Mouse (Mus musculus) embryonic facial prominence, embryonic 14.5 days (tissue): Measurements from ENCODE around the gene Ngef. TPM values are rescaled to one million over a fixed set of nuclear protein-coding genes. Genes with fewer than 3 reads are reported as not detected.

Source experiments
- ATAC-seq: fragments of 200-750 bp; cut with Nextera tagmentation; 2 replicates; pipeline ENCODE4 v1.8.0; 2017; ENCODE audit warnings: low read depth, moderate number of reproducible peaks, moderate TSS enrichment
- DNase-seq: peaks from one replicate; pipeline ENCODE4 v3.0.0-alpha.2; 2015; ENCODE audit warnings: low spot score
- H3K27ac ChIP-seq: fragments of 300-500 bp; sonication (generic); replicated peaks from 2 replicates; pipeline ENCODE4 v1.5.1; 2014; ENCODE audit warnings: low read depth, mild to moderate bottlenecking, low read length, moderate library complexity
- H3K27me3 ChIP-seq: fragments of 300-500 bp; sonication (generic); replicated peaks from 2 replicates; pipeline ENCODE4 v1.6.1; 2014; ENCODE audit warnings: low read length; ENCODE audit not compliant: control insufficient read depth, insufficient read depth
- H3K36me3 ChIP-seq: fragments of 300-500 bp; sonication (generic); 2 replicates; pipeline ENCODE4 v1.6.1; 2014; ENCODE audit warnings: low read length, mixed read lengths; ENCODE audit not compliant: control insufficient read depth, insufficient read depth
- H3K4me1 ChIP-seq: fragments of 300-500 bp; sonication (generic); 2 replicates; pipeline ENCODE4 v1.6.1; 2014; ENCODE audit warnings: antibody characterized with exemption, low read length; ENCODE audit not compliant: control insufficient read depth, insufficient read depth
- H3K4me2 ChIP-seq: fragments of 300-500 bp; sonication (generic); 2 replicates; pipeline ENCODE4 v1.6.1; 2014; ENCODE audit warnings: low read depth, mild to moderate bottlenecking, low read length, moderate library complexity, mixed read lengths
- H3K4me3 ChIP-seq: fragments of 300-500 bp; sonication (generic); 2 replicates; pipeline ENCODE4 v1.5.1; 2014; ENCODE audit warnings: low read depth, mild to moderate bottlenecking, low read length
- H3K9ac ChIP-seq: fragments of 300-500 bp; sonication (generic); 2 replicates; pipeline ENCODE4 v1.6.1; 2014; ENCODE audit warnings: low read depth, mild to moderate bottlenecking, low read length, moderate library complexity, mixed read lengths
- H3K9me3 ChIP-seq: fragments of 300-500 bp; sonication (generic); 2 replicates; pipeline ENCODE4 v1.6.1; 2016; ENCODE audit warnings: low read length; ENCODE audit not compliant: control insufficient read depth
- WGBS: fragments of 180-500 bp; shearing (Covaris S2); extraction: QIAGEN DNeasy Blood & Tissue Kit; methylation state at CpG from one replicate; pipeline ENCODE4 v1.1.7; 2014; 5-methylcytosine and 5-hydroxymethylcytosine counted together
- polyA plus RNA-seq: library from polyadenylated mRNA; unstranded; fragments of >200 nt; fragmentation: Nextera tagmentation; extraction: Ambion mirVana; gene quantifications from 2 replicates; pipeline ENCODE4 v1.2.1, GENCODE M21; 2014

Ngef gene
- polyA plus RNA-seq, 1 experiment from 2014 or later = 2.5 TPM

GRCm38 (mm10) chr1:87605296-87605695 lies 31.6 kb upstream of the Ngef start:
- no peak for ATAC-seq

GRCm38 (mm10) chr1:87603389-87603788 lies 29.7 kb upstream of the Ngef start:
- Histone ChIP-seq H3K27me3 (no peaks in the 10 kb centered on the region), H3K4me2 (no peak overlapping the region), H3K4me3 (no peak overlapping the region), H3K4me1 (no peaks in the 10 kb centered on the region), H3K36me3 (no peaks in the 10 kb centered on the region), H3K9ac (no peak overlapping the region), H3K9me3 (no peaks in the 10 kb centered on the region), H3K27ac (no peak overlapping the region)
- DNase-seq = no peak
- 87% methylated on average over 5 of the region's 5 CpGs for WGBS
- no peak for ATAC-seq

More at GRCm38 (mm10) chr1:87605296-87605695, 31.6 kb upstream of the Ngef start:
- Histone ChIP-seq H3K9me3 (no peaks in the 10 kb centered on the region), H3K4me1 (no peaks in the 10 kb centered on the region), H3K27me3 (no peaks in the 10 kb centered on the region), H3K9ac (no peak overlapping the region), H3K4me2 (no peak overlapping the region), H3K36me3 (no peaks in the 10 kb centered on the region), H3K4me3 (no peak overlapping the region), H3K27ac (no peak overlapping the region)
- no peak for DNase-seq
- 66% methylated on average over 2 of the region's 2 CpGs for WGBS

DNA sequence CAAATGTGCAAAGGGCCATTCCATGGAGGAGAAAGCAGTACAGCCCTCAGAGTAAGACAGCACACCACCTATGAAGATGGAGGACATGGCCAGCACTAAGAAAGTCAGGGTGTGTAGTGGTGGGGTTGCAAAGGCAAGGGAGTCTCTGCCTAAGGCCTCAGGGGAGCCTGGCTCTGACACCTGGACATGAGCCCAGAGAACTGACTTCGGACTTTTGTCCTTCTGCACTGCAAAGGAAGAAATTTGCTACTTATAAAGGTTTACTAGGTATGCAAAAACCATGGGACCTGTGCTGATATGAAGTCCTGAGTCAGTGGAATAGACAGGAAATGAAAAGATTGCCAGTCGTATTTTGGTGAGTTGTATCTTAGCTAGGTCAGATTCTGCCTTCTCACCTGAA lies 28.1 kb upstream of the Ngef start:
- no peaks in the 10 kb centered on the region for H3K27me3 ChIP-seq
- DNase-seq = no peak
- WGBS = 70% methylated on average over 2 of the region's 2 CpGs

GRCm38 (mm10) chr1:87600533-87600932 lies 26.9 kb upstream of the Ngef start:
- H3K27ac ChIP-seq = no peak overlapping the region
- H3K27me3 ChIP-seq = no peaks in the 10 kb centered on the region
- no peak overlapping the region for H3K4me3 ChIP-seq
- no peaks in the 10 kb centered on the region for H3K9me3 ChIP-seq
- H3K4me1 ChIP-seq = no peaks in the 10 kb centered on the region
- H3K4me2 ChIP-seq = no peak overlapping the region
- H3K9ac ChIP-seq = no peak overlapping the region
- H3K36me3 ChIP-seq = no peaks in the 10 kb centered on the region
- 76% methylated on average over 7 of the region's 7 CpGs for WGBS
- ATAC-seq (no peak), DNase-seq (no peak)

More for the DNA sequence above, 28.1 kb upstream of the Ngef start:
- Histone ChIP-seq H3K4me3 (no peak overlapping the region), H3K4me2 (no peak overlapping the region), H3K27ac (no peak overlapping the region), H3K4me1 (no peaks in the 10 kb centered on the region), H3K9ac (no peak overlapping the region), H3K9me3 (no peaks in the 10 kb centered on the region), H3K36me3 (no peaks in the 10 kb centered on the region)
- no peak for ATAC-seq

DNA sequence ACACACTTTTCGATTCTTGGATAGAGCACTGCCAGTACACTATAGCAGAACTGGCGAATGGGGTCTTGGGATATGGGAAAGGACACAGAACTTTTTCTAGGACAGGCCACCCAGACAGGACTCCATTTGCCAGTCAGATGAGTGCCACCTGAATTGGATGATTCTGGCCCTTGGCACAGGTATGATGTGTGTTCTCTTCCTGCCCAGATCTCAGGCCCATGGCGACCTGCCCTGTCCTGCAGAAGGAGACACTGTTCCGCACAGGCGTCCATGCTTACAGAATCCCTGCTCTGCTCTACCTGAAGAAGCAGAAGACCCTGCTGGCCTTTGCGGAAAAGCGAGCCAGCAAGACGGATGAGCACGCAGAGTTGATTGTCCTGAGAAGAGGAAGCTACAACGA lies 21.0 kb upstream of the Ngef start:
- no peak for ATAC-seq
- Histone ChIP-seq H3K27me3 (no peaks in the 10 kb centered on the region), H3K36me3 (no peaks in the 10 kb centered on the region), H3K9me3 (no peaks in the 10 kb centered on the region), H3K27ac (no peak overlapping the region), H3K4me2 (no peak overlapping the region), H3K9ac (no peak overlapping the region), H3K4me1 (no peaks in the 10 kb centered on the region), H3K4me3 (no peak overlapping the region)
- no peak for DNase-seq
- 91% methylated on average over 10 of the region's 10 CpGs for WGBS

GRCm38 (mm10) chr1:87594261-87594660 lies 20.6 kb upstream of the Ngef start:
- ATAC-seq (no peak), DNase-seq (no peak)
- Histone ChIP-seq H3K27ac (no peak overlapping the region), H3K9me3 (no peaks in the 10 kb centered on the region), H3K4me2 (no peak overlapping the region), H3K27me3 (no peaks in the 10 kb centered on the region), H3K4me1 (no peaks in the 10 kb centered on the region), H3K9ac (no peak overlapping the region), H3K4me3 (no peak overlapping the region), H3K36me3 (no peaks in the 10 kb centered on the region)
- WGBS = 69% methylated on average over 3 of the region's 3 CpGs

DNA sequence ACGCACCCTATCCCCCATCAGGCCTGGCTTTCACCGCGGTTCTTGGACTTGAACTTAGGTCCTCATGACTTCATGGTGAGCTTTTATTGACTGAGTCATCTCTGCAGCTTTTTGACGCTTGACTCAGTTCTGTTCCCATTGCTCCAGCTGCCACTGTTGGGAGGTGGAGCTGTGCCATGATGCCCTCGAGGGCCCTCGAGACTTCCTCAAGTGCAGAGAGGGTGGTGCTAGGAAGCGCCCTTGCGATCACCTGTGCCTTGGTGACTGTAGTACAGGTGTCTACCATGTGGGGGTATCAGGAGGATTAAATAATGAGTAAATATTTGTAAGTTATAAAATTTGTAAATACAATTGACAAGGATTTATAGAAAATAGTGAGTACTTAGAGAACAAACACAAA lies 16.3 kb upstream of the Ngef start:
- no peak overlapping the region for H3K4me2 ChIP-seq
- no peaks in the 10 kb centered on the region for H3K36me3 ChIP-seq
- WGBS = 88% methylated on average over 8 of the region's 8 CpGs
- H3K4me3 ChIP-seq = no peak overlapping the region
- ATAC-seq = no peak
- H3K27ac ChIP-seq = no peak overlapping the region
- H3K4me1 ChIP-seq = no peaks in the 10 kb centered on the region
- no peak for DNase-seq
- H3K9ac ChIP-seq = no peak overlapping the region
- no peaks in the 10 kb centered on the region for H3K9me3 ChIP-seq
- H3K27me3 ChIP-seq = no peaks in the 10 kb centered on the region

DNA sequence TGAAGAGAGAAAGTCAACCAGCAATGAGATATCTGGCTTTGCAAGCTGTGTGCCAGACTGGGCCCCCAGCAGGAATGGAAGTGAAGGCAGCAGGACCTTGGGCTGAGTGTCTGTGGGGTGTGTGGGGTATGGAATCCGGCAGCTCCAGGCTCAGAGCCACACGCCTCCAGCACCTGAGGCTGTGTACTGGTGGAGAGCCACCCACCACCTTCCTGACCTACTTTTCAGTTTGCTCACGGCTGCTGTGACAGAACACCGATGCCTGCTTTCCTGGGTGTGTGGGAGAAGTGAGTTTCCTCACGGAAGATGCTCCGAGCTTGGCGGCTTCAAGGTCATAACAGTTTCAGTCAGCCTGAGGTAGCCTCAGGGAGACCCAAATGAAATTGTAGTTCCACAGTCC lies 15.5 kb upstream of the Ngef start:
- Histone ChIP-seq H3K4me1 (no peaks in the 10 kb centered on the region), H3K9ac (no peak overlapping the region), H3K4me2 (no peak overlapping the region), H3K27me3 (no peaks in the 10 kb centered on the region), H3K27ac (no peak overlapping the region), H3K9me3 (no peaks in the 10 kb centered on the region), H3K36me3 (no peaks in the 10 kb centered on the region), H3K4me3 (no peak overlapping the region)
- ATAC-seq (no peak), DNase-seq (no peak)
- WGBS = 85% methylated on average over 7 of the region's 7 CpGs

DNA sequence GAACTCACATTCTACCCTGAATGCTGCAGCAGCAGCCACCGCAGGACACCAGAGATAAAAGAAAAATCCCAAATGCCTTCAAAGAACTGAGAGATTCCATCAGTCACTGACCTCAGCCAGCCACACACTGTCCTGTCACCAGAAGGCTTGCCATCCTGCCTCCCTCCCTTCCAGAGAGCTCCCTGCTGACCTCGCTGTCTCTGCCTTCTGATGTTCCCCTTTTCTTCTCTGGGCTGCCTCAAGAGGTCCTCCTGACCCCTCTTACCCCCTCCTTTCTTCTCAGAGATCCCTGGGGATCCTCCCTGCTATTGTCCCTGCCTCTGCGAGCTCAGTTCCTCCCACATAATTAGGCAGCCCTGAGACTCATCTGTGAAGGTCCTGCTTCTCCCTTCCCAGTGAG lies 7.2 kb upstream of the Ngef start:
- ATAC-seq (no peak), DNase-seq (no peak)
- Histone ChIP-seq H3K4me2 (no peak overlapping the region), H3K27ac (no peak overlapping the region), H3K9ac (no peak overlapping the region), H3K27me3 (no peaks in the 10 kb centered on the region), H3K36me3 (no peaks in the 10 kb centered on the region), H3K4me3 (no peak overlapping the region), H3K4me1 (no peaks in the 10 kb centered on the region), H3K9me3 (no peaks in the 10 kb centered on the region)
- 6% methylated on average over 3 of the region's 3 CpGs for WGBS
